Mouse (Mus musculus) G1E (cell line): ENCODE data around the gene Mrln. TPM values are rescaled to one million over a fixed set of nuclear protein-coding genes. Genes with fewer than 3 reads are reported as not detected.
"Not testable (repeated sequence)": the region's sequence is repeated elsewhere in the genome, so short reads cannot be mapped to it uniquely, and the experiment has no call there.

Experiments used
- ATAC-seq: 2 replicates; pipeline ENCODE4 v1.8.0; 2016; ENCODE audit warnings: mild to moderate bottlenecking; ENCODE audit not compliant: insufficient number of reproducible peaks, poor library complexity, low FRiP score, severe bottlenecking; ENCODE audit errors: extremely low read depth
- DNase-seq: peaks from one replicate; pipeline ENCODE4 v3.0.0; 2012; ENCODE audit warnings: low spot score
- H3K27me3 ChIP-seq: 2 replicates; pipeline ENCODE4 v1.6.1; 2012; ENCODE audit warnings: mild to moderate bottlenecking, low read length, inconsistent platforms; ENCODE audit not compliant: insufficient read depth
- H3K36me3 ChIP-seq: replicated peaks from 2 replicates; pipeline ENCODE3; 2012; ENCODE audit warnings: mild to moderate bottlenecking, inconsistent platforms
- H3K4me1 ChIP-seq: 2 replicates; pipeline ENCODE4 v1.6.1; 2012; ENCODE audit warnings: low read depth, low read length, inconsistent platforms, mixed read lengths; ENCODE audit not compliant: insufficient read depth
- H3K4me3 ChIP-seq: 2 replicates; pipeline ENCODE4 v1.5.1; 2012; ENCODE audit warnings: low read depth, mild to moderate bottlenecking, inconsistent platforms, low read length, moderate library complexity, mixed read lengths
- H3K9me3 ChIP-seq: replicated peaks from 2 replicates; pipeline ENCODE4 v1.6.1; 2012; ENCODE audit warnings: inconsistent platforms
- CTCF ChIP-seq: IDR thresholded peaks from 2 replicates; pipeline ENCODE4 v1.5.1; 2012; ENCODE audit warnings: low read depth, low read length, inconsistent platforms, mixed read lengths
- GATA1 ChIP-seq: IDR thresholded peaks from 2 replicates; pipeline ENCODE4 v1.6.1; 2012; ENCODE audit warnings: borderline replicate concordance, low read length, inconsistent platforms, mixed read lengths
- GATA2 ChIP-seq: IDR thresholded peaks from 2 replicates; pipeline ENCODE4 v1.6.1; 2012; ENCODE audit warnings: low read depth, low read length, inconsistent platforms, borderline replicate concordance
- POLR2AphosphoS5 ChIP-seq: IDR thresholded peaks from 2 replicates; pipeline ENCODE4 v1.6.1; 2012; ENCODE audit warnings: low read depth, low read length, inconsistent platforms; ENCODE audit not compliant: insufficient replicate concordance
- TAL1 ChIP-seq: conservative IDR thresholded peaks from 2 replicates; pipeline ENCODE4 v1.6.1; 2012; ENCODE audit warnings: low read depth, low read length, inconsistent platforms, mixed read lengths
- polyA plus RNA-seq: library from polyadenylated mRNA; stranded (reverse); fragments of >175 nt; gene quantifications from 2 replicates; pipeline ENCODE4 v1.2.3, GENCODE M21; 2012
- total RNA-seq, 2 experiments: library from RNA; stranded (forward) in 1 of 2; stranded (reverse) in 1 of 2; fragments of 200-1000 nt in 1 of 2; fragments of >200 nt in 1 of 2; fragmentation: Nextera tagmentation in 1 of 2; gene quantifications; 2 replicates each; pipeline ENCODE4 v1.2.3; 2014 to 2017

The Mrln gene
- total and polyA plus RNA-seq, 3 experiments = 1.7 TPM; not detected in 2

GRCm38 (mm10) chr10:70199466-70200210 is 4.8 kb upstream of the Mrln start:
- Histone ChIP-seq H3K36me3 (peaks cover 2% of the 10 kb centered on the region), H3K9me3 (no peaks in the 10 kb centered on the region), H3K4me1 (no peaks in the 10 kb centered on the region), H3K27me3 (no peaks in the 10 kb centered on the region), H3K4me3 (no peak overlapping the region)
- no peak for DNase-seq
- no peak for ATAC-seq
- TF ChIP-seq TAL1 (no peak), POLR2AphosphoS5 (no peak), GATA2 (no peak), GATA1 (no peak), CTCF (no peak)

- no peaks in the 10 kb centered on the region for H3K27me3 ChIP-seq
- ATAC-seq = no peak
- H3K36me3 ChIP-seq = no peaks in the 10 kb centered on the region
- H3K4me3 ChIP-seq = no peak overlapping the region
- 0 out of 2 replicates have a peak, but pooled peaks cover 3% of the 10 kb centered on the region for H3K9me3 ChIP-seq
- no peak for TF ChIP-seq TAL1
- TF ChIP-seq CTCF = no peak
- TF ChIP-seq GATA1 = no peak
- TF ChIP-seq POLR2AphosphoS5 = no peak
- no peak for TF ChIP-seq GATA2
- no peak for DNase-seq
- H3K4me1 ChIP-seq = no peaks in the 10 kb centered on the region
Observed at GRCm38 (mm10) chr10:70200889-70201500, 3.5 kb upstream of the Mrln start.

- Histone ChIP-seq H3K4me3 (no peak overlapping the region), H3K27me3 (no peaks in the 10 kb centered on the region), H3K9me3 (peaks cover 26% of the 10 kb centered on the region), H3K4me1 (no peaks in the 10 kb centered on the region), H3K36me3 (no peaks in the 10 kb centered on the region)
- DNase-seq (no peak), ATAC-seq (no peak)
- TF ChIP-seq CTCF (no peak), POLR2AphosphoS5 (no peak), TAL1 (no peak), GATA1 (no peak), GATA2 (no peak)
Observed at GRCm38 (mm10) chr10:70211281-70211680, 6.8 kb downstream of the Mrln start.

- ATAC-seq (no peak), DNase-seq (no peak)
- Histone ChIP-seq H3K36me3 (no peaks in the 10 kb centered on the region), H3K27me3 (no peaks in the 10 kb centered on the region), H3K4me3 (no peak overlapping the region), H3K4me1 (no peaks in the 10 kb centered on the region), H3K9me3 (peaks cover 24% of the 10 kb centered on the region)
- no peak for TF ChIP-seq POLR2AphosphoS5
- no peak for TF ChIP-seq GATA2
- TF ChIP-seq CTCF = no peak
- no peak for TF ChIP-seq GATA1
Observed at GRCm38 (mm10) chr10:70220971-70221370, 16.5 kb downstream of the Mrln start.

- H3K27me3 ChIP-seq, DNase-seq, H3K4me3 ChIP-seq, ATAC-seq, H3K4me1 ChIP-seq, H3K36me3 ChIP-seq: not testable (repeated sequence)
- H3K9me3 ChIP-seq = peaks cover 20% of the 10 kb centered on the region
Observed at GRCm38 (mm10) chr10:70222231-70222630, 17.8 kb downstream of the Mrln start.

- peaks cover 15% of the 10 kb centered on the region for H3K9me3 ChIP-seq
- H3K4me3 ChIP-seq = no peak overlapping the region
- TF ChIP-seq GATA1 = no peak
- no peak for TF ChIP-seq CTCF
- no peak for TF ChIP-seq POLR2AphosphoS5
- no peak for TF ChIP-seq TAL1
- TF ChIP-seq GATA2 = no peak
- no peaks in the 10 kb centered on the region for H3K4me1 ChIP-seq
- H3K27me3 ChIP-seq = no peaks in the 10 kb centered on the region
- ATAC-seq (no peak), DNase-seq (no peak)
- no peaks in the 10 kb centered on the region for H3K36me3 ChIP-seq
Observed at GRCm38 (mm10) chr10:70224571-70224970, 20.1 kb downstream of the Mrln start.
